Mouse (Mus musculus) monocyte, adult 2 months (primary cell): ENCODE data around the gene Ctsh.
A peak's percentile ranks its signal among the peaks of the same experiment; 100 is the strongest.

Experiments used
- DNase-seq, 2 experiments: peaks; one replicate each; pipeline ENCODE4 v3.0.0; 2022; ENCODE audit warnings: low spot score in 2 of 2, low read depth in 1 of 2

The Ctsh gene

GRCm38 (mm10) chr9:90053852-90054251 is at the start of gene Ctsh:
Gene Ctsh, plus strand, starts transcription at chr9:90054152.
- DNase-seq, result no peak

- DNase-seq, result no peak
Measured at GRCm38 (mm10) chr9:90006432-90006831, 47.5 kb upstream of the Ctsh start.

GRCm38 (mm10) chr9:90007094-90007493 is 46.9 kb upstream of the Ctsh start:
- no peak for DNase-seq

DNA sequence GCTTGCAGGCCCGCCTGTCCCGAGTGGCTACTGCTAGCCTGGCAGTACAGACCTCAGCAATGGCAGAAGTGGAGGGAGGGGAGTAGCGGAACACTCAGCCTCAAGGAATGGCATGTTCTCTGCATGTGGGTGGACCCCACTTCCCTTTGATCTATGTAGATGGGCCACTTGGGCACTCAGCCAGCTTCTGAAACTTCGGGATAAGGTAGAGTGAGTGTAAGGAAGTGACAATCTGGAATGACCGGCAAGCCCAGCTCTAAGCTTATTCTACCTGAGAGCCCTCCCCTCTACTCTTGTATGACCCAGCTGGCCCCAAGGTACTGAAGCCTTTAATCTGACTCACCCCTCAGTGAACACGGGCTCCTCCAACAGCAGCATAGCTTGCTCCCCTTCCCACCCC is 45.8 kb upstream of the Ctsh start:
- DNase-seq, result no peak

DNA sequence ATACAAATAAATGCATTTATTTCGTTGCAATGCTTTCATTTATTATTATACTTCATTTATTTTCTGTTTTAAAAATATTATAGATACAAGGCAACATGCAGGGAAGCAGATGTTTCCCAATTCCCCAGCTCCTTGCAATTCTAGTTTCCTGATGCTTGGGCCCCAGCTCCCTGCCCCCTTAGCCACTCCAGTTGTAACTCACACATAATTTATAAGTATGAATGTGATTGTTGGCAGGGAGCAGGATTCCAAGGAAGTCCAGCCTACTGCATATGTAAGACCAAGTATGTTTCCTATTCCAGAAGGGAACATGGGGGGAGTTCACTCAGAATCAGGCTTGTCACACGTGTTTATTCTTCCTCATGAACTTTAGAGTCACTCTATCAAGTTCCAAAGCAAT is 42.1 kb upstream of the Ctsh start:
- DNase-seq, result no peak

- no peak for DNase-seq
Measured at GRCm38 (mm10) chr9:90014649-90015048, 39.3 kb upstream of the Ctsh start.

GRCm38 (mm10) chr9:90016204-90016603 is 37.7 kb upstream of the Ctsh start:
- DNase-seq, result no peak

GRCm38 (mm10) chr9:90020866-90021265 is 33.1 kb upstream of the Ctsh start:
- DNase-seq, result no peak

GRCm38 (mm10) chr9:90021442-90021841 is 32.5 kb upstream of the Ctsh start:
- DNase-seq, result peak; percentile 18 to 27

DNA sequence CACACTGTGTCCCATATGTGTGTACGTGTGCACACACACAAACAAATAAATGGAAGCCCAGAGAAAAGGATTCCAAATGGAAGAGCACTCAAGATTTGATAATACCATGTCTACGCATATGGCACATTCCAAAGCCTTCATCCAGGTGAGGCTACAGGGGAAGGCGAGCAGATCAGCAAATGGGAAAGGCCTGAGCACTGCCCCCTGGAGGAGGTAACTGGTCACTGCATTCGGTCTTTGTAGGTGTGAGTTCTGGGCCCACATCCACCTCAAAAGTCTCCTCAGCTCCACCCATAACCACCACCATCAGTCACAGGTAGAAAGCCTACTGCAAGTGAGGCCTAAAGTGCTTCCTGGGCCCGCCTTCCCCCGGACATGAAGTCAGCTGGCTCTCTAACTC is 26.2 kb upstream of the Ctsh start:
- DNase-seq, result no peak

GRCm38 (mm10) chr9:90033922-90034321 is 20.0 kb upstream of the Ctsh start:
- DNase-seq, result peak; percentile 81 to 83

- DNase-seq, result no peak
Measured at GRCm38 (mm10) chr9:90035168-90035567, 18.8 kb upstream of the Ctsh start.

DNA sequence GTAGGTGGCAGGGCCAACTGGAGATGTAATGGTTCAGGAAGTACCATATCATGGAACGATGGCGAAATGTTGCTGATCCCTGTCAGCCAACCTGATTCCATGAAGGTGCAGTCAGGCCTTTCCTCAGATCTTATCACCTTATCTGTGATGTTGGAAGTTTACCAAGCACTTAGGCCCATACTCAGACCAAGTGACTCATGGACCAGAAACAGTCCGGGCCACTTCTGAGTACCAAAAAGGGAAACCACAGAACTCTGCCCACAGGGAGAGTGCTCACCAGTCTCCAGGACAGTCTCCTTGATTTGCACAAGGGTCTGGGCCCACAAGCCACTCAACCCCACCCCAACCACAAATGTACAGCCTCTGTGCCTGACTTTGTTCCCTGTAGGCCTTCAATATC is 18.2 kb upstream of the Ctsh start:
- no peak for DNase-seq

- DNase-seq, result no peak
Measured at GRCm38 (mm10) chr9:90036313-90036712, 17.6 kb upstream of the Ctsh start.

DNA sequence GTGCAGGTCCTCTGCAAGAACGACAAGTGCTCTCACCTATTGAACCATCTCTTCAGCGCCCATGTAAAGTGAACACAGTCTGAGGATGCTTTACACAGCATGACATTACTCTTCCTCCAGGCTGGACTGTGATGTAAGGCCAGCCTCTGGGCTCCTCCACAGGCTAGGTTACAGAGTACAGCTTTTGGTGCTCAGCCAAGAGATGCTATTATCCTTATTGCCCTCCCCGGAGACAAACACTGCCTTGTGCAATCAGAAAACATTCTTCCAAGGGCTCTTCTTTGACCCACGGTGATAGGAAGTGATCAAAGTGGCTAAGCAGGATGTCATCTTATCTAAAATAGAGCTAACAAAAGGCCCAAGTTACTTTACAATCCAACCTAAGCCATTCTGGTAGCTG is 15.4 kb upstream of the Ctsh start:
- DNase-seq, result no peak

- DNase-seq, result no peak
Measured at GRCm38 (mm10) chr9:90040916-90041315, 13.0 kb upstream of the Ctsh start.

GRCm38 (mm10) chr9:90041556-90041955 is 12.4 kb upstream of the Ctsh start:
- DNase-seq, result no peak

GRCm38 (mm10) chr9:90042906-90043305 is 11.0 kb upstream of the Ctsh start:
- DNase-seq, result peak; percentile 54 to 56

DNA sequence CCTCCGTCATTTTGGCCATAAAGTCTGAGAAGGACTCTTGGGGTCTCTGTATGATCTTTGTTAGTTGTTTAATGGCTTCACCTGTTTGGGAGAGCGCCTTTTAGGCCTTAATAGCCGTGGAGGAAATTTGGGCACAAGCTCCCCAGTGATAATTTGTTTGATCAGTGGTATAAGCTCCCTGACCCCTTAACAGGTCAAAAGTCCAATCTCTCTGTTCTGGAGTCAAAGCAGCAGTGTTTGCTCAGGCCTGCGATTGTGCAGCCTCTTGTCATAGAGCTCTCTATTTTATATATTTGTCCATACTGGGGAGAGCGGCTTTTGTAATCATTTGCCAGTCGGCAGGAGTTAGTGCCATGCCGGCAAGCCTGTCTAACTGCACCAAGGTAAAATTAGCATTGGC is 8.8 kb upstream of the Ctsh start:
- no peak for DNase-seq

- no peak for DNase-seq
Measured at GRCm38 (mm10) chr9:90047937-90048627, 5.9 kb upstream of the Ctsh start.

DNA sequence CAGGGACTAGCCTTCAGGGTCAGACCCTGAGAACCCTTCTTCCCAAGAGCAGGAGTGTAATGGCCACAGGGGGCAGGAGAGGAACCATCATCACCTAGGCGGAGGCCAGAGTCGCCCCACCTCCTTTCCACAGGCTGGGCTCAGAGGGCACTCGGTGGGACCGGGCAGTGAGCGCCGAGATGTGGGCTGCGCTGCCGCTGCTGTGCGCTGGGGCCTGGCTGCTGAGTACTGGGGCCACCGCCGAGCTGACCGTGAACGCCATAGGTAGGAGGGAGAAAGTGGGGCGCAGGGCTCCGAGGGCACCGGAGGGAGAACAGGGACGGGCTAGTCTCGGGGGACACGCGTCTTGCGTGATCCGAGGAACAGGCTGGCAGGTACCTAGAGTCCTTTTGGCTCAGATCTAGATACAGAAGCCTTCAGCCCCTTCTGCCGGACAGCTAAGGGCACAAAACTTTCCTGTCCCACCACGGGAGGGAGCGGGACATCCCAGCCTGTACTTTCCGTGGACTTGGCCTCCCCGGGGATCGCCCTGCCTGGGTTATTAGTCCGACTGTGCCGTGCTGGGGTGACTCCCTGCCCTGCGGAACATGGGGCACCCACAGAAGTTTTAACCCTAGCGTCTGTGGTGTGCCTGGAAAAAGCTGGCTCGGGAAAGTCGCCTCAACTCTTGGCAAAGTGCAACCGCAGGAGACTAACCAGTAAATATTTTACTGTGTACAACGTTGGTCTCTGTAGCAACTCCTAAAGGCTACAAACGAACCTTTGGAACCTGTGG is 606 bp downstream of the Ctsh start:
- peak; percentile 45 to 68 for DNase-seq

GRCm38 (mm10) chr9:90055409-90055808 is 1.5 kb downstream of the Ctsh start:
- no peak for DNase-seq

- DNase-seq, result no peak
Measured at GRCm38 (mm10) chr9:90055911-90056310, 2.0 kb downstream of the Ctsh start.
